Comparison of ENCODE assay signal across 8 mouse cellular contexts in the genomic region with DNA sequence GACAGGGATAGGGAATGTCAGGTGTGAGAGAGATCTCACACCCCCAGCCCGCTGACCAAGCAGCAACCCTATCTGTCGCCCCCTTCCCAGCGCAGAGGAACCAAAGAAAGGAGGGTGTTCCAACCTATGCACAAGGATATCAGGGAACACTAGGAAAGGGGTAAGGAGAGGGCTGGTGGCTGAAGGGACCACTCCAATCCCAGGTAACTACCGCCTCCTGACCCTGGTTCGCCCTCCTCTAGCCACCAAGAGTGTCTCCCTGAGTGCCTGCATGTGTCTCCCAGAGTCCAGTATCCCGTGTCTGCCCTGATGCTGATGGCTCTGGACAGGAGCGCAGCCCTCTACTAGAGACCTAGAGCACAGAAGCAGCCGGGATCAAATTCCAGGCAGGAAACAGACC.
DNase-seq lines count a peak whose midpoint lies in the region; ATAC-seq and TF ChIP-seq lines count a peak whose summit lies in the region.

No protein-coding gene starts in this region.

- in situ Hi-C loops in ES-E14 (cut with MboI; ENCODE audit: low sequenced_read_pairs in 2 of 2, unreplicated experiment in 2 of 2) = no loop called here

- intact Hi-C loops in heart, postnatal 14 days (cut with DNase I) = no loop called here

- no peaks in the 10 kb centered on the region for H3K9me3 ChIP-seq in heart, embryonic 13.5 days
- H3K9me3 ChIP-seq in ES-E14 (ENCODE audit: control insufficient read depth, insufficient read depth, low read depth, low read length) = no peaks in the 10 kb centered on the region
- no peaks in the 10 kb centered on the region for H3K9me3 ChIP-seq in hindbrain, embryonic 10.5 days
- H3K9me3 ChIP-seq in midbrain, embryonic 13.5 days = no peaks in the 10 kb centered on the region

- peaks cover 64% of the 10 kb centered on the region for H3K27me3 ChIP-seq in heart, embryonic 13.5 days (replicated peaks)
- H3K27me3 ChIP-seq in hindbrain, embryonic 10.5 days (ENCODE audit: insufficient read depth, poor library complexity, severe bottlenecking) = peaks cover 55% of the 10 kb centered on the region
- peaks cover 14% of the 10 kb centered on the region for H3K27me3 ChIP-seq in midbrain, embryonic 13.5 days

- H3K9ac ChIP-seq in heart, embryonic 13.5 days = peak overlapping the region; percentile 62; the same call in 1 of the 2 replicates
- H3K9ac ChIP-seq in ES-E14 (ENCODE audit: insufficient read depth, low read depth, low read length, poor library complexity, severe bottlenecking) = no peak overlapping the region
- H3K9ac ChIP-seq in midbrain, embryonic 13.5 days (replicated peaks) = peak overlapping the region; percentile 84

- H3K4me3 ChIP-seq in heart, embryonic 13.5 days = peak overlapping the region; percentile 63
- H3K4me3 ChIP-seq in ES-E14 (ENCODE audit: insufficient read depth in 1 of 2, low read depth in 1 of 2, low read length in 2 of 2, poor library complexity in 1 of 2, severe bottlenecking in 1 of 2) = peak overlapping the region; percentile 64 to 67; a peak in 3 of 4 replicates
- peak overlapping the region; percentile 74 for H3K4me3 ChIP-seq in hindbrain, embryonic 10.5 days
- H3K4me3 ChIP-seq in midbrain, embryonic 13.5 days (replicated peaks) = peak overlapping the region; percentile 58

- H3K27ac ChIP-seq in heart, embryonic 13.5 days (replicated peaks) = no peak overlapping the region
- no peak overlapping the region for H3K27ac ChIP-seq in ES-E14 (ENCODE audit: insufficient read depth, low read depth, low read length, poor library complexity, severe bottlenecking)
- H3K27ac ChIP-seq in hindbrain, embryonic 10.5 days = peak overlapping the region; percentile 88
- H3K27ac ChIP-seq in midbrain, embryonic 13.5 days = no peak overlapping the region

- 23% methylated on average over 8 of the region's 8 CpGs for WGBS in heart, embryonic 13.5 days
- 31% methylated on average over 8 of the region's 8 CpGs for WGBS in hindbrain, embryonic 10.5 days
- 37% methylated on average over 8 of the region's 8 CpGs for WGBS in midbrain, embryonic 13.5 days

- DNase-seq in heart, postnatal 14 days = no peak
- no peak for DNase-seq in ES-E14 (ENCODE audit: low read depth, low spot score)
- DNase-seq in hindbrain, embryonic 10.5 days (ENCODE audit: low spot score) = peak; percentile 13
- no peak for DNase-seq in layer of hippocampus, postnatal 36 days
- no peak for DNase-seq in cerebellum, postnatal 4 days (ENCODE audit: low spot score in 2 of 2)
- no peak for DNase-seq in urinary bladder, postnatal 36 days (ENCODE audit: low spot score in 2 of 2)

- no peak for ATAC-seq in heart, embryonic 13.5 days (ENCODE audit: extremely low read depth, insufficient number of reproducible peaks, low FRiP score, low TSS enrichment)
- ATAC-seq in midbrain, embryonic 13.5 days = peak; percentile 37

- H3K4me1 ChIP-seq in heart, embryonic 13.5 days = peaks cover 16% of the 10 kb centered on the region
- H3K4me1 ChIP-seq in ES-E14 (ENCODE audit: control insufficient read depth in 2 of 2, insufficient read depth in 2 of 2, low read length in 2 of 2, poor library complexity in 1 of 2) = no peaks in the 10 kb centered on the region
- peaks cover 20% of the 10 kb centered on the region for H3K4me1 ChIP-seq in hindbrain, embryonic 10.5 days (replicated peaks)
- H3K4me1 ChIP-seq in midbrain, embryonic 13.5 days (replicated peaks) = peaks cover 31% of the 10 kb centered on the region

- peak overlapping the region; percentile 97 for H3K4me2 ChIP-seq in heart, embryonic 13.5 days
- H3K4me2 ChIP-seq in midbrain, embryonic 13.5 days (replicated peaks) = peak overlapping the region; percentile 86

- H3K36me3 ChIP-seq in heart, embryonic 13.5 days = no peaks in the 10 kb centered on the region
- no peaks in the 10 kb centered on the region for H3K36me3 ChIP-seq in ES-E14 (ENCODE audit: control insufficient read depth, insufficient read depth, low read length, poor library complexity, severe bottlenecking)
- H3K36me3 ChIP-seq in hindbrain, embryonic 10.5 days = no peaks in the 10 kb centered on the region
- no peaks in the 10 kb centered on the region for H3K36me3 ChIP-seq in midbrain, embryonic 13.5 days

TF ChIP-seq in ES-E14, 5 proteins besides CTCF, POLR2A, EP300 and RAD21:
- no peak for TF ChIP-seq ZNF384 (IDR thresholded peaks at IDR 0.05; ENCODE audit: low read depth, low read length)
- no peak for TF ChIP-seq CHD2 (IDR thresholded peaks at IDR 0.05; ENCODE audit: low read depth, low read length)
- no peak for TF ChIP-seq ZC3H11A (IDR thresholded peaks at IDR 0.05; ENCODE audit: borderline replicate concordance, low read depth, low read length)
- TF ChIP-seq HCFC1 (IDR thresholded peaks at IDR 0.05; ENCODE audit: borderline replicate concordance, insufficient read depth, low read length) = no peak
- no peak for TF ChIP-seq MAFK (IDR thresholded peaks at IDR 0.05; ENCODE audit: insufficient read depth, low read depth, low read length)
